Mouse (Mus musculus) kidney, postnatal 25 days (tissue): ENCODE measurements around the gene Mrps35.

Experiments used
- DNase-seq, 2 experiments: peaks; one replicate each; pipeline ENCODE4 v3.0.0; 2021; ENCODE audit warnings: mixed read lengths in 2 of 2

Gene Mrps35

DNA sequence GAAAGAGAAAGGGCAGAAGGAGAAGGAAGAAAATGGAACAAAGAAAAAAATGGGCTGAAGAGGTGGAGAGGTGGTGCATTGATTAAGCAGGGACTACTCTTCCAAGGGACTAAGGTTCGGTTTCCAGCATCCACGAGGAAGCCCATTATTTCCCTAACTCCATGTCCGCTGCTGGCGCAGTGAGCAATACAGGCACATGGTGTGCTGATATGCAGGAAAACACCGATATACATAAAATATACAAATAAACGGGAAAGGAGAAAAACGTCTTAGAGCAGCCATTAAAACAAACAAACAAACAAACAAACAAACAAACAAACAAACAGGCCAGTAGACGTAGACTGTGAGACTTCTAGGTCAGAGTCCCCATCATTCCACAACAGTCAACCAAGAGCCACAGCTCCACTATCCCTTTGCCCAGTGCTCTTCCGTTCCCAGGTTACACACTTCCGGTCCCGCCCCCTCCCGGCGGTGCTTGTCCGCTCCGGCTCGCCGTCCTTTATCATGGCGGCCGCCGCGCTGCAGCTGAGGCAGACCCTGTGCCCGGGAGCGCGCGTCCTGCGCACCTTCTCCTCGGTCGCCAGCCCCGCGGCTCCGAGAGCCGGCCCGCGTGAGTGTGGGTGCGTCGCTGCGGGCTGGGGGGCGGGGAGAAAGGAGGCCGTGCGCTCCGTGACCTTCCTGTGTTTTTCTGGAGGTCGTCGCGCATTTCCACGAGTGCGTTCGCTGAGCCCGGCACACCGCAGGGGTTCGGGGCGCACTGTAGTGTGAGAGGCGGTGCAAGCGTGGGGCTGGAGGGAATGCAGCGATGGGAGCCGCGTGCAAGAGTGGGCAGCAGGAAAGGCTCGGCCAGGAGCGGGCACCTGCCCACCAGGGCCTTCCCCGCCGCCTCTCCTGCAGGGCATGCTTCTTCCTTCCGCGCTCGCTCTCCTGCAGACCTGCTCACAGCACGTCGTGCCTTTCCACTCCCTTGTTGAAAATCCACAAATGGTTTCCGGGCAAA, at the start of gene Mrps35:
Gene Mrps35, plus strand, starts transcription at position 474 of the 1,000 bp plus-strand sequence.
- DNase-seq, result peak; percentile 95

DNA sequence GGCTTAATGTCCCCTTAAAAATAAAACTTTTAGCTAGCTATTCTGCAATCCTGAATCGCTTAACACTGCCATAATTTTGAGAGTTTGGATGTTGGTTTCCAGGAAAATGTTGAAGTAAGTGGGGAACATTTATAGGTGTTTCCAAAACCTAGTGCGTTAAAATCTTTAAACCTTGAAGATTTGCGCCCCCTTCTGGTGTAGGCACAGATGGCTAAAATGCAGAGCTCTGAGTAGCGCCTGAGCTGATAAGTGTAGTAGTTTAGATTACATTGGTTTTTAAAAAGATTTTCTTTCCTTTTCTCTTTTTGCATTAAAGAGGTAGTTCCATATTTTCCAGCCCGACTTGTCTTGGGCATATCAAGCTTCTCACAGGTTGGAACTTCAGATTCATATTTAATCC, 48.3 kb upstream of the Mrps35 start:
- peak; percentile 63 to 86 for DNase-seq

DNA sequence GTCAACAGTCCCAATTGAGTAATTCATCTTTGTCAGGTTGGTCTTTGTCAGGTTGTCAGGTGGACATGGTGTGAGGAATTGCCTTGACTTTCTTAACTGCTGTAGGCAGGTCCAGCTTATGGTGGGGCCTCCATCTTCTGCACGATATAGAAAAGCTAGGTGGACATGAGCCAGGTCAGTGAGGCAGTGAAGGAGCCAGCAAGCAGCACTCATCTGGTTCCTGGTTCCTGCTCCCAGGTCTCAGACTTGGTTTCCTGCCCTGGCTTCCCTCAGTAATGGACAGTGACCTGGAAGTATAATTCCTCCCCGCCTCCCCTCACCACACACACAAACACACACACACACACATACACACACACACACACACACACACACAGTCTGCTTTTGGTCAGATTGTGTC, 47.2 kb upstream of the Mrps35 start:
- DNase-seq, result no peak

DNA sequence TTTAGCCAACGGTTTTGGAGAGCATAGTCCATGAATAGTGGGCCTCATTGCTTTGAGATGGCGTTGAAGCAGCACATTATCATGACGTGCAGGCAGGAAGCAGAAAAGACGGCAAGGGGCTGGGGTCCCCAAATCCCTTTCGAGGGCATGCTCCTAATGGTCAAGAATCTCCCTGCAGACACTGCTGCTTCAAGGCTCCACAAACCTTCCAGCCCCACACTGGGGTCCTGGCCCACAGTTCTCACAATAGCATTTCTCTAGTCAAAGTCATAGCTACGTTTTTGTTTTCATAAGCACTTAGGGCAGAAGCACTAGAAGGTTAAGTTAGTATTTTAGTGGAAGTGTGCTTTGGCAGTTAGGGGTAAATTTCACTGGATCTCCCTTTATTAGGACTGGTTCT, 46.7 kb upstream of the Mrps35 start:
- no peak for DNase-seq

DNA sequence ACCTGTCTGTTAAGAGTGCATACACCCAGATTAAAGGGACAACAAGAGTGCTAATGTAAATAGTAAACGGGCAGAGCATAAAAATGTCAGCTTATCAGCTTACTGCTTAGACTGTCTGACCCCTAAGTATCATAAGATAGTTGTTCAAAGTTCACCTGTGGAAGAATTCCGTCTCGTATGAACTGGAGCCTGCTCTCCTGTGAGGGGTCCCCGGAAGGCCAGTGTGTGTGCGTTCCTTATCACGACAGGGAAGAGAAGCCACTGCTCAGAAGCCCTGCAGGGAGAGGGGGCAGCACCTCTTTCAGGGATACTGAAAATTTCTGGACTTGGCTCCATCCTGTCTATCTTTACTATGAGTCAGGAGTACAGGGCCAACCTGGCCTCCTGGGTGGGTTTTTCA, 45.6 kb upstream of the Mrps35 start:
- no peak for DNase-seq

DNA sequence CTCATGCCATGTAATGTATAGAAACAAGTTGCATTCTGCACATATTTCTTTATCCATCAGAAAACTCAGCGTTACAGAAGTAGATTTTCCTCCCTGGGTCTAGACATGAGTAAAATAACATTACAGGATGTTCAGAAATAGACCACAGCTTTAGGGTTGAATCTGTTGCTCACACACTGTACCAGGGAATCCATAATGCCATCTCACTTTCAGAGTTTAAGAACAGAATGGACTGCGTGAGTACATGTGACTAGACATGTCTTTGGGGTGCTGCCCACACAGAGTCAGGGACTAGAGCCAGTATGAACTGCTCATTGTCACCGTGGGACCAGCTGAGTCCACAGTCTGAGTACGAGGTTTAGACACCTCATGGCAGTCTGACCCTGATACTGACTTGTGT, 43.9 kb upstream of the Mrps35 start:
- no peak for DNase-seq

DNA sequence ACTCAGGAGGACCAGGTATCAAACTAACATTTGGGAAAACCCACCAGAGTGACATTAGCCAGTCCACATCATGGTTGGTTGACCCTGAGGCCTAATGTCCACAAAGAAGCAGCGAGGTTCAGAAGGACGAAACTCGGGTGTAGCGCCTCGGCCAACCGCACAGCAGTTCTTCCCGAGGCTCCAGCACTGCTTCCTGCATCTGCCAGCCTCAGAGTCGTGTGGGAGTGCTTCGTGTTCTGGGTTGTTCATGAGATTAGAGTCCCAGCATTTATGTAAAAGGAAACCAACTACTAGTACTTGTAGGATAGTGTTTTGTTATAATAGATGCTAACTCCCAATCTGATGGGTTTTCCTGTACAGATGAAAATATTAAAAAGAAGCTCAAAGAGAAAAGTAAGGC, 43.3 kb upstream of the Mrps35 start:
- no peak for DNase-seq

DNA sequence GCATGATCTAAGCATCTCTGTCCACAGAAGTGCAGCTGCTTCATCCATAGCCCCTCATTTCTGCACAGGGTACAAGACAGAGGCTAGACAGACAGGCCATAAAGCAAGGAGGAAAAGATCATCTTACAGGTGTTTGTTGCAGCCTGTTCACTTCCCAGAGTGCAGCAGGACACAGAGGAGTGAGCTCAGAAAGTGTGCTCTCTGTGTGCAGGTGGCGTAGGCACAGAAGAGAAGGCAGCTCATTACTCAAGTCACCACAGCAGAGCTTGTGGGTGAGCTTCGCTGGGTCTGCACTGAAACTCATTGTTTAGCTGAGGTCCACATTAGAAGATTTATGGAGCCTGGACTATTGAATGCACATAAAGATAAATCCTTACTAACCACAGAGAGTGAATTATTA, 42.8 kb upstream of the Mrps35 start:
- no peak for DNase-seq

DNA sequence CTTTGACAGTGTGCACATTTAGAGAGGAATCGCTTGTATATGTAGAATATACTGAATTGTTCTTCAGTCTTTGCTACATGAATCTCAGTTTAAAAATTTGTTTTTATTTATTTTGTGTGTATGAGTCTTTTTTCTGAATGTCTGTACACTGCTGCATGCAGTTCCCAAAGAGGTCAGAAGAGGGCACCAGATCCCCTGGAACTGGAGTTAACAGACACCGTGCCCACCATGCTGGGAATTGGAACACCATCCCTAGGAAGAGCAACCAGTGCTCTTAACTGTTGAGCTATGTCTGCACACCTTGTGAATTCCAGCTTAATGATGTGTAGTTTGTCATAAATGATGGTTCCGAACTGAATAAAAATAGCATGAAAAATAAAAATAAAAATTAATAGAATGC, 34.4 kb upstream of the Mrps35 start:
- peak; percentile 46 to 71 for DNase-seq

DNA sequence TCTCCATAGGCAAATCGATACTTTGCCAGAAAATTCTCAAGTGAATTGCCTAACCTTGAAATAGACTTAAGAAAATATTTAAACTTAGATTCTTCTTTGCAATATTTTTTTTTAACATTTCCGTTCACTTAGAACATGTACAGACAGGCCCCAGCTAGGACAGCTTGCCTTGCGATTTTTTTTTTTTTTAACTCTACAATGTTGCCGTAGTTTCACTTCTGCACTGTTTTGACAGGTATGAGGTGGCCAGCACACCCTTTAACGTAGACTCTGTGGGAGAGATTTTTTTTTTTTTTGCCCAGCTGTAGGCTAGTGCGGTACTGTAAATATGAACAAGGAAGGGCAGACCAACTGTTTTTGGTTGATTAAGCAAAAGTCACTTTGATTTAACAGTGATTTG, 32.2 kb upstream of the Mrps35 start:
- no peak for DNase-seq

DNA sequence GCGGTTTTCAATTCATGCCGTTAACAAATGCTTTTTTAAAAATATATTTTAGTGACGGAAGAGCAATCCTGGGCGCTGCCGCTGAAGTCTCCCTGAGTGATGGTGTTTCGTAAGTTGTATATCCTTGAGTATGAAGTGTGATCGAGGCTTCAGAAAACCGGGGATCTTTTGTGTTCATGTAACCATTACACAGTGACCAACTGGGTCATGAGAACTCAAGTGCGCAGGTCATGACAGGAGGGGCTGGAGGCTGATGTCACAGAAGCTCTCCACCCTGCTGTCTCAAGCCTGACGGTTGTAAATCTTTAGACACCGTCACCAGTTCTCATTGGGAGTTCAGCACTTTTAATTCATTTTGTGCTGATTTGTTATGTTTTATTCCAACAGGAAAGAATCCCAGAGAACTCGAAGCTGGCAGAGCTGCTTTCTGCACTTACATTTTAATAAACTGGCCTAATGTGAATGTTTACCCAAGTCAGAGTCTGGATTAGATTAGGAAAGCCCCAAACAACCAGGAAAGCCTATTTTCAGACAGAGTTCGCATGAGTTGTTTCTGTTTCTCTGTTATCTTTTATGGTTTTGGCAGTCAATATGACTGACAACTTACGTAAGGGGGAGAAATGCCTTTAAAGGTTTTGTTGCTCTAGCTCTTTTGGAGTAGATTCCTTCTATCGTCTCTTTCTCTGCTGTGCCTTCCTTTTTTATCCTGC, 31.6 kb upstream of the Mrps35 start:
- DNase-seq, result no peak

DNA sequence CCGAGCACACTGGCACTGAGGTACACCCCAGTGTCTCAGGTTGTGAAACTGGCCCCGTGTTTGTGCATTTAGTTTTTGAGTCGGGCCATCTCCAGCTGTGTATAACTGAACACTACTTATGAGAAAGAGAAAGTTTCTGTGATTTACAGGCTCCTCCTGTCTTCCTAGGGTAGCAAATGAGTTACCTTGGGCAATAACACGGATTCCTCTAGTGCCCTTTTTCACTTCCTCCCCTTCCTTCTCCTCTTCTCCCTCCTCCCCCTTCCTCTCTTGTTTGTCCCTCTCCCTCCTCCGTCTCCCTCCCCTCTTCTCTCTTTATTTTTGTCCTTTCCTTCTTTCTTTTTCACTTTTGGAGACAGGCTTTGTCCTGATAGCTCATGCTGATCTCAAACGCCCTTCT, 31.0 kb upstream of the Mrps35 start:
- DNase-seq, result no peak

DNA sequence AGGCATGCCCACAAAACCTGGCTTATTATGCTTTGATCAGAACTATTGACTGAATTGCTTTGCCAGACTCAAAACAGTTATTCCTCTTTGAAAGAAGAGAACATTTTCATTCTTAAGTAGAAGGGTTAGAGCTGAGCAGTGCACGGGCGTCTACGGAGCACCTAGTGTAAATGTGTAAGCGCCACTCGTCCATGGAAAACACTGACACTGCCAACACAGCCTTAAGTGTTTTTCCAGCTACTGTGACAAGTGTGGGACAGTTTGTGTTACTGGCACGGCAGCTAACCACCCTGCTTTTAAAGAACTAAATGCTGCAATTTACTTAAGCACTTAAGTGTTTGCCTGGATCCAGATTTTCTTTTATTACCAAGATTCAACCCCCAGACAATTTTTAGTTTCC, 30.6 kb upstream of the Mrps35 start:
- DNase-seq, result no peak

DNA sequence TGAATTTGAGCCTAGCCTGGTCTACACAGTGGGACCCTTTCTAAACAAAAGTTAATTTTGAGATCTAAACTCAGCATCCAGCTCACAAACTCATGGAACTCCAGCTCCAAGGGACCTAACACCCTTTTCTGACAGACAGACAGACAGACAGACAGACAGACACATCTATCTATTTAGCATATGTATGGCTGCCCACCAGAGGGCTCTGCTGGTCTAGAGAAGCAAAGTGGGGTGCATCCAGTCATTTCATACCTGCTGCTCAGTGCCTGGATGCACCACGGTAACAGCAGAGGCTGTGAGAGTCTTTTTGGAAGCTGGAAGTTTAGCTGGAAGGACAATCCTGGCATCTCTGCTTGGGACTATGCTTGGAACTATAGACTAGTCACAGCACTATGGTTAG, 29.0 kb upstream of the Mrps35 start:
- no peak for DNase-seq

DNA sequence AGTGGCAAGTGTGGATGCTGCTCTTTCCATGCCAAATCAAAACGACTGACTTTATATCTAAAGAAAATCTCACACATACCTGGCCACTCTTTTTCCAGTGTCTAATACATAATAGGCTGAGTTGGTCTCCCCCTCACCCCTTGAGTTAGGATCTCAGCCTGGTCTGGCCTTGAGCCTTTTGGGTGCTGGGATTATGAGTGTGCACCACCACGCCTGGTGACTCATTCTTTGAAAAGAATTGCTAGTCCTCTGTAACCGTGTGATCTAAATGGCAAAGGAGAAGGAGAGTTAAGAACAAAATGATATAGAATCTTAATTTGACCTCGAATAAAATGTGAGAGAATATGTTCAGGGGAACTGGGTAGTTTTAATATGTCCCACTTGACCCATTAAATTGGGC, 24.7 kb upstream of the Mrps35 start:
- no peak for DNase-seq

DNA sequence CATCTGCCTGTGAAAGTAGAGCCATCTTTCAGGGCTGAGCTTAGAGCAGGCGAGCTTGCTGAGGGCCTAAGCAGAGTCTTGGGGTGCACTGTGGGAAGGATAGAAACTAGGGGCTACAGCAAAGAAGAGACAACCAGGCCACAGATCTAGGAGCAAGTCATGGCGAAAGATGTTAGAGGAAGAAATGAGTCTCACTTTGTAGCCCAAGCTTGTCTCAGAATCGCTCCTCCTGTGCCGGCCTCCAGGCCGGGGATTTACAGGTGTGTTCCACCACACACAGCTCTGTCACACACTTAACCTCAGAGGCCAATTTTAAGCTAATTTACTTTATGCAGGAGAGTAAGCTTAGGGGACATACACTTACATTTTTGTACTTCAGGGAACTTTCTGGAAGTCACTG, 24.2 kb upstream of the Mrps35 start:
- no peak for DNase-seq

DNA sequence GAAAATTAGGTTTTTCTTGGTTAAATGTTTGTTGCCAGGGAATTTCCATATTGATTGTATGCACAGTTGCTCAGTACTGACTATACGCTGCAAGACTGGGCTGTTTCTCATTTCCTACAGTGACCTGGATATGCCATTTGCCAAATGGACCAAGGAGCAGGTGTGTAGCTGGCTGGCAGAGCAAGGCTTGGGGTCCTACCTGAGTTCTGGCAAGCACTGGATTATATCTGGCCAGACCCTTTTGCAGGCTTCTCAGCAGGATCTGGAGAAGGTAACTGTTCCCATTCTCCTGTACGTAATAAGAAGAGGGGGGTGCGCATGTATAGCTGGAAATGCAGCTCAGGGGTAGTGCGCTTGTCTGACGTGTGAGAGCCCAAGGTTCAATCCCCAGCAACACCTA, 21.4 kb upstream of the Mrps35 start:
- no peak for DNase-seq

DNA sequence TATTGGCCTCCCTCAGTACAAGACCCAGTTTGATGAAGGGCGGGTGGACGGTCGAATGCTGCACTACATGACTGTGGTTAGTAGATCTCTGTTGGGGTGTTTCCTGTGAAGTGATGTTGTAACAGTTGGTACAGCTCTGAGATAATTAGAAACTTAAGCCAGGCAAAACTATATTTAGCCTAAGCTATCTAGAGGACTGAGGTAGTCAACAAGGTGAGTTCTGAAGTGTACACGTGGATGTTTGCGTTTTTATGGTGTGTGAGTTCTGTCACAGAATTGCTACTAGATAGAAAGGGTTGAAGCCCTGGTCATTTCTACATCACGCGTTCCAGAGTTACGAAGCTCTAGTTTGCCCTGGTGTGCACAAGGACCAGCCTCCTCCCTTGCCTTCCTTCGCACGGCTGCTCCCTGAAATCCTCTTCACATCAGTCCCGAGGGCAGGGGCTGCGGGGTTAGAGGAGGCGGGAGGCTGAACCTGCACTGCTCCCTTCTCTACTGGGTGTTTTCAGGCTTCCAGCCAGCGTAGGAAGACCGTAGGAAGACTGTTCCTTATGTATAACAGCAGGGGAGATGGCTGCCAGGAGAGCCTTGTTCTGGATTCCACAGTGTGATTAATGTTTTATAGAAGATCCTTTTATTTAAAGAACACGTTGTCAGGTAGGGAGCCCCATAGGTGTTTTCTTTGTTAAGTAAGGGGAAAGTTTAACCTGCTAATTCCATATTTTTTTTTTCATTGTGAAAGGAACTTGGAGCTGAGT, 20.0 kb upstream of the Mrps35 start:
- no peak for DNase-seq

DNA sequence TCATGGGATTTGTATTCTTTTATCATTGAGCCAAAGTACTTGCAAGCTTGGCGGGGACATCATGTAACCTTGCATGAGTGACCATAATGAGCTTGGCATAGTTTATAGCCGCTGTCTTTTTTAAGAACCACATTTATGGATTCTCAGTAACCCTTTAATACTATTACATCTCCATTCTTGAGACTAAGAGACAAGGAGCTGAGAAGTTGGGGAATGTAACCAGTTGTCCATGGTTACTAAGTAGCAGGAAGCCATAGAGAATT, 19.5 kb upstream of the Mrps35 start:
- no peak for DNase-seq

DNA sequence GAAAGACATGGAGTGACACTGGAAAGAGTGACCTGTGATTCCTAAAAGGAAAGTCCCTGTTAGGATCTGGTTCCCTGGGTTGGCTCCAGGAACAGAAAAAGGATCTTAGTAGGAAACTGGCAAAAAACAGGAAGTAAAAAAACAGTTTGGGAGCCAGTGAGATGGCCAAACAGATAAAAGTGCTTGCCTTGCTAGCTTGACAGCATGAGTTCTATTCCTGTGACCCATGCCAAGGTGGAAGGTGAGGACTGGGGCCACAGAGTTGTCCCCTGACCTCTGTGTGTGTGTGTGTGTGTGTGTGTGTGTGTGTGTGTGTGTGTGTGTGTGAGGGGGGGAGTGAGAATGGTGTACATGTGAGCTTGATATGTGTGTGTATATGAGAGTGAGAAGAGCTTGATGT, 19.0 kb upstream of the Mrps35 start:
- DNase-seq, result no peak

DNA sequence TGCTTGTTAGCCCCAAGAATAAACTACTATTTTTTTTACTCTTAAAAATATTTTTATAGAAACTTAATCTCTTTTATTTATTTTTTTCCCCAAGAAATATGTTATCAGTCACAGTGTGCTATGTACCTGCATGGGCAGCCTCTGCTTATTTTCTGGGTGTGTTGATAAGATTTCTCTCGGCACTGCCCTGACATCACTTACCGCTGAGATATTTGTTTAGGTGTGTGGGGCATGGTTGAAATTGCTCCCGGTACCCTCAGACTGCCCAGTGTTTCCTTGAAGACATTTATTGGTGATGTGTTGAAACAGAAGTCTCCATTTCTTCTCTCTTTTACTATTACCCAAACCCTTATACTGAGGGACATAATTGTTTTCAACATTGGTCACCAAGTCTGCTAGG, 17.8 kb upstream of the Mrps35 start:
- no peak for DNase-seq

DNA sequence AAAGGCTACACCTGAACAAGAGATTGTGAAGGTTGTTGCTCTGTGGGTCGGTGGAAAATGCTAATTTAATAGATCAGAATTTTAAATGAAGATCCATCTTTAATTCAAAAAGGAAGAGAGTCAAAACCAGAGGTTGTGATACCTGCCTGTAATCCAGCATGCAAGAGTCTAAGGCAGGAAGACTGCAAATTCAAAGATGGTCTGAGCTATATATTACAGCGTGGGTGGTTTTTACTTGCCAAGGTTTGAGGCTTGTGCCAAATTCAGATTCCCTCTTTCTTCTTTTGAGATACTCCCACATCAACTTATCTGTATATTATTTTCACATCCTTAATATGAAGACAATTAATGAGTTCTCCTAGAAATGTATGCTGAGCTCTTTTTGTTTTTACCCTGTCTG, 14.2 kb upstream of the Mrps35 start:
- no peak for DNase-seq

DNA sequence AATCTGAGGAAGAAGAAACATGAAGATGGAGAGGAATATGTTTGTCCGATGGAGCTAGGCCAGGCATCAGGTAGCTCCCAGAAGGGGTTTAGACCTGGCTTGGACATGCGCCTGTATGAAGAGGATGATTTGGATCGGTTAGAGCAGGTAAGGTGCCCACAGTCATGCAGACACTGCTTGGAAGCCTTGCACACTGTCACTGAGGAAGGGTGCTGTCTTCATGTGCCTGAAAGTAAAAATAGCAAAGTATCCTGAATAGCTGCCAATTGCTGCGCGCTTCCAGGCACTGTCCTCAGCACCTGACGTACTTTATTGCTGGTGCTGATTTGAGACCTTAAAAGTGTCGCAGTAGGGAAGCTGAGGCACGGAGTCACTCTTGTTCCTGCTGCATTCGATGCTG, 13.0 kb upstream of the Mrps35 start:
- DNase-seq, result no peak
